Mouse (Mus musculus) urinary bladder, postnatal 25 days (tissue): Measurements from ENCODE around the gene Abcc4.

Source experiments
- DNase-seq: peaks from one replicate; pipeline ENCODE4 v3.0.0; 2022; ENCODE audit warnings: low spot score

Gene Abcc4

DNA sequence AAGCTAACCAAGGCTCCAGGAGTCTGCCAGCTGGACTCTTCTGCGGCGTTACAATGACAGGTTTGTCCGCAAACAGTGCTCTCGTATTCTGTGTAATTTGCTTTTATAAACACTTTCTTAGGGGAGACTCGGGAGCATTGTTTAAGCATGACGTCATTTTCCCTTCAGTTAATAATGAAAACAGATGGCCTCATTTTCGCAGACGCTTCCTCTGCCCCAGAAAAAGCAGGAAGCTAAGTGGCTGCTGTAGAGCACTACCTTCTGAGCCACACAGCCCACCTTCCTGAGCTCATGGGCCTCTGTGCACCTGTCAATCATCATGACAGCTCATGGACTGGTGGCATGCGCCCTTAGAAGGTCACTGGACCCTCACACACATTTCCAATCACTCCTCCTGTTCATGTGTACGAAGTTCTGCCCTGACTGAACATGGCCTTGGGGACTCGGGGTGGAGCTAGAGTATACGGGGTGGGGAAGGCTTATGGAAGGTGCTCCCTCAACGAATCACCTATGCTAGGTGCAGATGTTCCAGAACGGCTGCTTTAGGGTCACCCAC lies 199.3 kb downstream of the Abcc4 start:
- no peak for DNase-seq

DNA sequence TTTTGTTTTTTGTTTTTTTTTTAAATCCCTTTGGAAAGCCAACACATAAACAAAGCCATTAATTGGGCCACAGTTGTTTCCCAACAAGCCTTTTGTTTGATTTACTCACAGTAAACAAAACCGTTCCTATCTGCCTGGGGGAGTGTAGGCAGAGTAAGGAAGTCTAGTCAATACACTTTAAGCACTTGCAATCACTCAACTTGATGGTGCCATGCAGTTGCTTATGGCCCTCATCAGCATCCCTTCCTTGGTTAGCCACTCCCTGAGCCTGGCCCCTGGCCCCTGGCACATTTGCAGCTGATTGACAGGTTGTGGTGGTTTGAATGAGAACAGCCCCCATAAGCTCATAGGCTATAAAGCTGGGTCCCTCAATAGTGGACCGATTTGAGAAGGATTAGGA lies 209.3 kb downstream of the Abcc4 start:
- DNase-seq = no peak

DNA sequence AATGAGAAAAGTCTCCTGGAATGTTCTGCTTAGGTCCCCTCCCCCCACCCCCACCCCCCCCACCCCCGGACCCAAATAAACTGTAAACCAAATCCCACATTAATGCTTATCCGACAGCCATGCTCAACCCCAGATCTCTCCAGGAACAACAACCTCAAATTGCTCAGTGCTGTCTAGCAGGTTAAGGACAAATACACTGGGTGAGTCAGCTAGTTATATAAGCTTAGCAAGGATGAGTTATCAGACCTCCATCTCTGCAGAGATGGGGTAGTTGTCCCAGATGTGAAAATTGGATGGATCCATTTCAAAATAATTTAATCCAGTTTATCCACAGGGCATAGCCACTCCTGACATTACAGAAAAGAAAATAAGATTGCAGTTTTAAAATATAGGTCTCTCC lies 210.6 kb downstream of the Abcc4 start:
- no peak for DNase-seq

DNA sequence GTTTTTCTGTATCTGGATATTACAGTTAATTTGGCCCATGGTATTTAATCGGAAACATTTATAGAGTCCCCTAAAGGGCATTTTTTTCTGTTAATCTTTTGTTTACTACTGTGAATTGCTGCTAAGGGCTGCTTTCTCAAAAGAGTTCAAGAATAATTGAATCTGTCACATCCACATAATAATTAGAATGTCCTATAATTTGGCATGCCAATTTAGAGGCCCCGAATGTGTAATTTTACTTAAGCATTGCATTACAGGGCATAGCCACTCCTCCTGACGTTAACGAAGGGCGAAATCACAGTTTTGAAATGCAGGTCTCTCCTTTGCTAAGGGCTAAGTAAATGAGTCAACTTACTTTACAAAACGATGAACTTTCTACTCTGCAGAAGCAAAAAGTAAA lies 214.3 kb downstream of the Abcc4 start:
- DNase-seq = no peak

DNA sequence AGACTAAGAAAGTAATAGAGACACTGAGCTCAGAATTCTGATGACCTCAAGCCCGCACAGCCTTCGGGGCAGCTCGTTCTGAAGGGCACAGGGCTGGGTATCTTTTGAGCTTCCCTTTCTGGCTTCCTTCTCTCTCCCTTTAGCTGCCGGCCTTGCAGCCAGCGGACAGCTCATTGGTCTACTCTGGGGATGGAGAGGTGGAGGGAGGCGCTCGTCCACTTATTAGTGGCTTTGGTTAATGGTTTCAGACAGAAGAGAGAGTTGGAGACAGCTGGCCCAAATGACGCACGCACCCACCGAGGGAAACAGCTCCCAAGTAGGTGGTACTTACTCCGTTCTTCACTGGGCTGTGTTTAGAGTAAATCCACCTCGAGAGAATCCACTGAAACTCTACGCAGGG lies 214.7 kb downstream of the Abcc4 start:
- DNase-seq = no peak

DNA sequence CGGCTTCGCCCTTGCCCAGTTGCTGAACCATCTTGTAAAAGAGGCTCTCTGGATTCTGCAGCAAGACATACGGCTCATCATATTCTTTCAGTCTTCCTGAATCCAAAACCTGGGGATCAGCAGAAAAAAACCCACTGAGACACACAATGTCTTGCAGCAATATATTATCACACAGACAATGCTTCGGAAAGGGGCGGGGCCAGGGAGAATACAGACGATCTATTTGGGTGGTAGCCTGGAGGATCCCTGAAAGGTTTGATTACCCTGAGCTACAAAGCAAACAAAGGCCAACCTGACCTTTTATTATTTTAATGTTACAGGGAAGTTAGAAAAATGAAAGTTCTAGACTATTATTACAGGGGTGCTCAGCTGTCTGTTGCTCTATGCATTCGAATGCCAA lies 215.5 kb downstream of the Abcc4 start:
- no peak for DNase-seq

DNA sequence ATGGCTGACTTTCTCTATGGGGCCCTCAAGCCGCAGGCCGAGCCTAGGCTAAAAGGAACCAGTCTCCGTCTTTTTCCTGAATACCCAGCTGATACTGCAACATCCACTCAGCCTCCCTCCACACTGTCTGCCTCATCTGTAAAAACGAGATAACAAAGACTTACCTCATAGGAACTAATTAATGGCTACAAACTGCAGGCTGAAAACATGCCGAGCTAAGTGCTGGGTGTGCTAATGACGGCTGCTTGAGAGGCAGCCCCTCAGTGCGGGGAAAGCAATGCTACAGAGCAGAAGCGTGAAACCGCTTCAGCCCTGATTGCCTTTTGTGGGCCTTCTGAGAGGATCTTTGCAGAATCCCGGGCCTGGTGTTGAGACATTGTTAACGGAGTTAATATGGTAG lies 219.7 kb downstream of the Abcc4 start:
- no peak for DNase-seq

DNA sequence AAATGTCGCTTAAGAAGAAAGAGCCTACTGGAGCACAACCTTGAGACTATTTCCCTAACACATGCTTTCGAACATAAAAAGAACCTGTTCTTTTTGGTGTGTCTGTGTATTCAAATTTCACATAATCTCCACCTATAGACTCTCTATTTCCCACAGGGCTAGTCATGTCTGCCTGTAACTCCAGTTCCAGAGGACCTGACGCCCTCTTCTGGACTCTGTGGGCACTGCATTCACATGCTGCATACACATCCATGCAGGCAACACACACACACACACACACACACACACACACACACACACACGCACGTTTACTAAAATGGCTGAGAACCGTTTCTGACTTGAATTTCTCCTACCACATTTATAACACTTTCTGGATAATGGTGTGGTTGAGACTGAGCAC lies 220.4 kb downstream of the Abcc4 start:
- DNase-seq = no peak

DNA sequence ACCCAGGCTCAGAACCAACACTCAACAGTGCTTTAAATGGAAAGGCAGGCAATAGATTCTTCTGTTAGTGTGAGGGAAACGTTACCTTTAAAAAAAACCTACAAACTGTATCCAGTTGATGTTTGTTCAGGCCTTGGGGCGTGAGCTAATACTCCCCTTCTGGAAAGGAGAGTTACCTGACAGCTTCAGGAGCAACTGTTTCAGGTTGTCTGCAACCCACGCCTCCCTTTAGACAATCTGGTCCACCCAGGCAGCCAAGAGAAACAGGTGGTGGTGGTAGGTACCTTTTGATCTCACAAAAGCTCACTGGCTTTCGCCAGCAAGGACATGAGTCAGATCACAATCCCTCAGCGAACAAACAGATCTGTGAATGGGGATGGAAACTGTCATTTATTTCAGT lies 223.7 kb downstream of the Abcc4 start:
- DNase-seq = no peak

DNA sequence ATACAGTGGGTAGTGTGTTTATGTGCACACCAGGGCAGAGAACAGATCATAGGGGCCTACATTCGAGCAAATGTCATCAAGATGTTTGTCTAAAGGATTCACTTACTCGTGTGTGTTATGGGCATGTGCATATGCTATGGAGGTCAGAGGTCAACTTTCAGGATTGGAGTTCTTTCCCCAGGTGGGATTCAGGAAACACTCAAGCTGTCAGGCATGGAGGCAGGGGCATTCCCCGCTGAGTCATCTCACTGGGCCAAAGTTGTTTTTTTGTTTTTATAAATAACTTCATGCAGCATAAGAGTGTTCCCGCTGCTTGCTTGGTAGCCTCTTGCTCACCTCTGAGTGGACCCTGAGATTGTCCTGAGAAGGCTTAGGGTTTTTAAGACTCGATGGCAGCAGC lies 224.2 kb downstream of the Abcc4 start:
- no peak for DNase-seq

DNA sequence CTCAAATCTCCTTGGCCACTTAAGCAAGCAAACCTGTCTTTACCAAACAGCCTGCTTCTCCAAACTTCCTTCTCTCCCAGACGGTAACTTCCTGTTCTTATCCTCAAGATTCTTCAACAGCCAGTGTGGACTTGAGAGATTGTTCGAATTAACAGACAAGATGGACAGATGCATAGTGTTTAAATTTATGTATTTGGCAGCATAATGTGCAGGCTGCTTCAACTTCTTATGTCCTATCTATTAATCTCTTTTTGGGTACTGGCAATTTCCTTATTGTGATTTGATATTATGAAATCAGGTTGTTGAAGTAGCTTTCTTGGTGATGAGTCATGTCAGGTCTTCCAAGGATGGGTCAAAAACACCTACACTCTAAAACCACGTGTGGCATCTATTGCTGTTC lies 229.7 kb downstream of the Abcc4 start:
- no peak for DNase-seq

DNA sequence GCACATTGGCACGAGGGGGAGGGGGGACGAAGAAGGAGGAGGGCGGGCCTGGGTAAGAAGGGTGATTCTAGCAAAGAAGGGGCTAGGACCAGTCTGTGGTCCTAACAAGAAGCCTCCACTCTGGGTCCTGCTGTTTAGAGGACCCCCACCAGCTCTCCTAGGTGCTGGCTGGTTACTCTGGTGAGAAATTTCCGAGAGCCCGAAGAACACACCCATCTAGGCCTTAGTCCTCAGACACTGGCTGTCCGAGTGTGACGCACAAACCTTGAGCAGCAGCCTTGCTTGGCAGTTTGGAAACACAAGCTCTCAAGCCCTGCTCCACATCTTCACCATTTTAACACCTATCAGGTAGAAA lies 230.9 kb downstream of the Abcc4 start:
- DNase-seq = no peak

DNA sequence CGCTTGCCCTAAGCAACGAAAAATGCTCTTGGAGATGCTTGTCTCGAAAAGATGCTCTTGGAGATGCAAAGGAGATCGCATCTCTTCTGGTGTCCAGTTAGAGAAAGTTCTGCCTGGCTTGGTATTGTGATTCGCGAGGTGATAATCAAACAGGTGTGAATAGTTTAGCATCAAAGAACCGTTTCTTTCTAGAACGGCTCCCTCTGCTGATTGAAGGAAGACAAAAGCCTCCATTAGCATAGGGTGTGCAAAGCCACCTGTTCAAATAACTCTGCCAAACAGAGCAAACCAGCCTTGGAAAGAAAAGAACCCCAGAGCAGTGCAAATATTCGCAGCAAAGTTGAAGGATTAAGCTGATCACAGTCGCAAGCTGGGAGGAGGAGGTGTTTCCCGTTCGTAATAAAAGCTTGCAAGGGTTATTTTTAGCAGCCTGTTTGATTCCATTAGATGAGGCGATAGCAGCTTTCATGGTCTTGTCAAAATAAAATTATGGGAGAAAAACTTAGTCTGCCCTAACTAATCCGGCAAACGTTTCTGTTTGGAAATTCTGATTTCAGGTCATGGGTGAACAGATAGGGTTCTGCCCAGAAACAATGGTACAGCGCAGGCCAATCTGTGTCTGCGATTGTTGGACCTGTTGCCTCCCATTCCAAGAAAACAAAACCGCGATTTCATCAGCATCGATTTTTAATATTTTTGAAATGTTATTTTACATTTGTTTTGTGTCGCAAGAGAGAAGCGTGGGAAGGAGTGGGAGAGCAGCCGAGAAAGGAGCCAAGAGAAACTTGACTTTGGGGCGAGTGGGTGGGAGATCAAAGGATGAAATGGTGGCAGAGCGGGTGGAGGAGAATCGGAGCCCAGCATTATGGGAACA lies 231.6 kb downstream of the Abcc4 start:
- DNase-seq = no peak

DNA sequence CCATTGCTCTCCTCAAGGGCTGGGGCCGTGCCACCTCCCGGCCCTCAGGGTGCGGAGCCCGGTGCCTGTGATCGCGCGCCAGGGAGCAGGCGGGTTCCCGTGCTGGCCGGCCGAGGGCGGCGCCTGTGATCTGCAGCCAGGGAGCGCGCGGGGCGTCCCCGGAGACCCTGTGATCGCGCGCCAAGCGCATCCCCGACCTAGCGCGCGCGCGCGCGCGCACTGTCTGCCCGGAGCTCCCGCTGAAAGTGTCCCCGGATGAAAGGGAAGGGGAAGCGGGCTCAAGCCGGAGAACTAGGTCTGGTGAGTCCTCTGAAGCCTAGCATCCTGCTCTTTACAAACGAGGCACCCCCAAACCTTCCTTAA lies 232.2 kb downstream of the Abcc4 start:
- no peak for DNase-seq

DNA sequence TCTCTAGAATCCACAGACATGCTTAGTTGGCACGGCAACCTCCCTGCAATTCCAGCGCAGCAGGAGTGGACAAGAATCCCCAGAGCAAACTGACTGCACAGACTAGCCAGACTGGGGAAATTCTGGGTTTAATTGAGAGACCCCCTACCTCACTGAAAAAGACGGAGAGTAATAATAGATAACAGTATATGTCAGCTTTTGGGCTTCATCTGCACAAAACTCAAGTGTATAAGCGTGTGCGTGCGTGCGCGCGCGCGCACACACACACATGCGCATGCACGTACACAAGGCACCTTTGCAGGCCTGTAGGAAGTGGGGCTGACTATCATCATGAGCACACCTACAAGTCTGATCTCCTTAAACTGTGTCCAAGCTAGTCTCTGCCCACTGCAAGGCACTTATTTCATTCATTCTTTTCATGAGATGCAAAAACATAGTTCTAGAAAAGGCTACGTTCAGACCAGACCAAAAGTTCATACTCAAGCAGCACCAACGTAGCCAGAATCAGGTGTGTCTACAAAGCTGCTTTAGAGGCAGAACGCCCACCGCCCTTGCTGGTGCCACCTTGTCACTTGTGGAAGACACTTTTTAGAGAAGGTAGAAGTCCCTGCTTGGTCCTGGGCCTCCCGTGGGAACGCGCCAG lies 232.7 kb downstream of the Abcc4 start:
- DNase-seq = no peak

DNA sequence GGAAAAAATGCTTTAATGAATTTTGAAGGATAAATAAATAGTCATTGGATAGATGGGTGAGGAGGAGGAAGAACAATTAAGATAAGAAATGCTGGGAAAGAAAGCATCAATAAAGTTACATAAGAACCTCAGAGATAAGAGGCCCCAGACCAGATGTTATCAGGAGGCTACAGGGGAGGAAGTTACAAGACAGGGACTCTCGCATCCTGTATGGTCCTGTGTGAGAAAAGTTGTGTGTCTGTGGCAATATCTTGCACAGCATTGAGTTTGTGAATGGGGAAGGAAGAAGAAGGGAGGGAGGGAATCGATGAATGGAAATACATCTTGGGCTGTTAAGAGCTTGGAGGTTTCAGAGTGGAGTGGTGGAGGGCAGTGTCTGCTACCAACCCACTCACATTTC lies 240.7 kb downstream of the Abcc4 start:
- no peak for DNase-seq

DNA sequence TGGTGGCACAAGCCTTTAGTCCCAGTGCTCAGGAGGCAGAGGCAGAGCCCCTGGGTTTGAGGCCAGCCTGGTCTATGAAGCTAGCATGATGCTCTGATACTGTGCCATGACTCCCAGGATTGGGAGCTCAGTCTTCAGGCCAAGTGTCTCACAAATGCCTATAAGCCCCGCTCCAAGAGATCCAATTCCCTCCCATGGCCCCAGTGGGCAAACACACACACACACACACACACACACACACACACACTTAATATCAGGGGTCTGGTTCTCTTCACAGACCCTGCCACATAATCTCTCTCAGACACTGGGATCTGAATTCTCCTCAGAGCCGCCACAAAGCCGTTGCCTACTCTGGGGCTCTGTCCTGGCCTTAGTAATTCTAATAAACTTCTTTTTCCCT lies 241.6 kb downstream of the Abcc4 start:
- DNase-seq = no peak

DNA sequence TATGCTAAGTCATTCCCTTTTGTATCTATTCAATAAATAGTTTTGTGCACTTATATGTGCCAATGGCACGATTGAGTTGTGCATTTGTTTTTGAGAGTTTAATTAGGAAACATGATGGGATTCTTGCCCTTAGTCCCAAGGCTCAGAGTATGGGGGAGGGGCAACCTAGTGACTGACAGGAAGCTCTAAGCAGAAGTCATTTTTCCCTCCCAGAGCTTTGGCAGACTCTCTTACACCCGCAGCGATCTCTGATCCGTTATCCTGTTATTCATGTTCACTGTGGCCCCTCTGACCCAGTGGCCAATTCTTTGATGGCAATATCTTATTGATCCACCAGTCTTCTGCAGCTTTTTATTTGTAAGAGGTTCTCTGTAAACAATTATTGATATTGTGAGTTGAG lies 253.4 kb downstream of the Abcc4 start:
- no peak for DNase-seq

DNA sequence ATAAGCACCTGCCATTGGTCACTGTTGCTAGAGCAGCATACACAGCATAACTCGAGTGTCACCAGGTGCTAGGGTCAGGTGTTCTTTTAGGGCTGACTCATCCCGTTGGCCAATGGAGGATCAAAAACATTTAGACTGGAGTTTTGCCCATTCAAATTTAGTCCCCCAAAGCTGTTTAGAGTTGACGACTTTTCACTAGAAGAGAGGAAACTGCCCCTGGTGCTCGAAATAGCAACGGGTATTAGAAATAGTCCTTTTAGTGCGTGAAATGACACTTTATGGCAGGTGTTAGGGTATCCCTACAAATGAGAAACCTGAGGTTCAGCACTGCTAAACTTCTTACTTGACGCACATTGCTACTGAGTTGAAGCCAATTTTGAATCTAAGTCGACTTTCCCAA lies 265.9 kb downstream of the Abcc4 start:
- DNase-seq = no peak

DNA sequence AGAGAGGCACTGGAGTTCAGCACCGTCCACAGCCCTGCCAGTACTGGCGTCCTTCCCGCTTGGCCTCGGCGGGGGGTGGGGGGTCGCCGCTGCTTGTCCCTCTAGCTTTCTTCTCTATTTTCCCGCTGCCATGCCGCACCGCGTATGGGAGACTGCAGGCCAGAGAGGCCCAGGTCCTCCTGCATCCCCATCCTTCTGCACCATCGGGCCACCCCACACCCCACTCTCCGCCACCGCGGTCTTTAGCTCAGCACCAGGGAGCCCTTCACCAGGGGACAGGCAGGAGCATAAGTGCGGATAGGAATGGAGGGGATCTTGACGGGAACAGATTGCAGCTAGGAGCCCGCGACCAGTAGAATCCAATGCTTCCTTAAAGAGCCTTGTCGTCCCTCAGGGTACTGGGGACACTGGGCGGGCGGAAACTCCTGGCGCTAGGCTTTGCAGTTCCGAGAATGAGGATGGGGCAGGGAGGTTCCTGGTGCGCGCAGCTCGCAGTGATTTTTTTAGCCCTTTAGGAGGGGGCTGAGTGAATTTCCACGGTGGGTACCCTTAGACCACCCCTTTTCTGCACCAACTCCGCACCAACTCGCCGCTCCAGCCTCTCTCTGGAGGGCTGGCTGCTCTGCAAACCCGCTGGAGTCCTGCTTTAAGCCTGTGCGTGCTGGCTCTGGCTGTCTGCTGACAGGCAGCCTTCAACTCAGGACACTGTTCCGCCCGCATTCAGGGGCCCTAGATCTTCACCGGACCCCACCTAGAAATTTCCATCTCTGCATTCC lies 268.7 kb downstream of the Abcc4 start:
- DNase-seq = no peak

DNA sequence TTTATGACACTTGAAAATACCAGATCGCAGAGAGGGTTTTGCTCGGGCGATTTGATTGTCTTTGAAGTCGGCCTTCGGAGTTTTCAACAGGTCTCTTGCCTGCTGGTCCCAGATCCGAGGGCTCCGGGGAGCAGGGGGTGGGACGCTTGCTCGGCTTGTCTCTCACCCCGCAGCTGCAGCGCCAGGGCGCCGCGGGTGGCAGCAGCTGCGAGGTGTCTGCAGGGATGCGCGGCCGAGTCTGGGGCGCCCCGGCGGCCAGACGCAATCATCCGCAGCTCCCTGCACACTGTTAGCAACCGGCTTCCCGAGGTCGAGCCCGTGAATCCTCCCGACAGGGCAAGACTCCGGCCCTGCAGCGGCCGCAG lies 269.2 kb downstream of the Abcc4 start:
- no peak for DNase-seq

DNA sequence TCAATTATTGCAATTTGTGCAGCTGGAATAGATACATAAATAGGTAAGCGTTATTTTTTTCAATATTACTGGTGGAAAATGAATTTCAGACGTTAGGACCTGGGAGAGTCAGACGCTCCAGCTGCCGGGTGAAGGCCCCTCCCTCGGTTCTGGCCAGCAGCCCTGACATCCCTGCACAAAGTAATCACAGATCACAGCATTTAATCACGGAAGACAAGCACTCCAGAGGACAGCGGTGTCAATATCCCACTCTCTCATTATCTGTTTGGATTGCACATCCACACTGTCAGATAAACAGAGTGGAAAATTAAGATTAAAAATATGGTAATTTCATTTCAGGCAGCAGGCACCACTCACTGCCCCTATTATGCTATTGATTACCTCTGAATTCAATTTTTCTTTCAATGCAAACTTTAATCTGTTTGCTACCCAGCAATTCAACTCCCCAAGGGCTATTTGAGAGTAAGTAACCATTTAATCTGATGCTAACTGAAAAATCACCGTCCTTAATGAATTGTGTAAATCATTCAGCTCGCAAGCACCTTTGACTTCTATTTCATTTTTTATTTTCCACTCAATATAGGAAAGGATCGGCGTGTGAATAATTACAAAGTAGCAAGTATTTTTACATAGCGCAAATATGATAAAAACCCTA lies 270.2 kb downstream of the Abcc4 start:
- DNase-seq = no peak

DNA sequence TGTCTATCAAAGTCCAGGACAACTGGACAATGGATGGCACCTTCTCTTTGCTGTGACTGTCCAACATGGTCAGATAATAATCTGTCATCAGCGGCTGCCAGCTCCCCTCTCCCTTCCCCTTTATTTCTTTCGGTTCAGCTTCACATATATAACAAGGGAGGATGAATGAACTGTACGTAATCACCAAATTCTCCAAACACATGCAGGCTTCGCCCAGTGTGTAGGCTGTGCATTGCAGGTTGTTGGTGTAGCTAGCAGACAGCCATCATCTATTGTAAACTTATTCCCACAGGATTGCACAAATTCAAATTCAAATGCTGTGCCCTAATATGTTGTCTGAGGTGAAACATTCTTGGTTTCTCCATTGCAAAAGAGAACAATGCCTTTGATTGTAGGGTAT lies 271.2 kb downstream of the Abcc4 start:
- no peak for DNase-seq
